Mouse (Mus musculus) thymus, postnatal 4 days (tissue): Measurements from ENCODE around the gene Prkaca.

Source experiments
- DNase-seq: peaks from one replicate; pipeline ENCODE4 v3.0.0; 2021

Gene Prkaca

DNA sequence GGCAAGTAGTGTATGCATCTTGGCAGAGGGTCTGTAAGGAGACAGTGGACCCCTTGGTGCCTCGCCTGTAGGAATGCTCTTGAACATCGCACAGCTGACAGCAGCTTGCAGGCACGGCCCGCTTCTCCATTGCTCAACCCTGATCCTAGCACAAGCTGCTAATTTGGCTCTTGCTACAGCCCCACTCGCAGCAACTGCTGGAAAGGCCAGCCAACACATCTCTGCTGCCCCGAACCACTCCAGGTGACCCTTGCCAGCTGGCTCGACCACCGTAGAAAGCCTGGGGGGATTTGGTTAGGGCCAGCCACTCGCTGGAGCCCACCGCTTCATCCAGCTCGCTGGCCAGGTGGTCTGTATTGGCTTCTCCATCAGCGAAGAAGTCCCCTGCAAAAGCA is 70.2 kb downstream of the Prkaca start:
- DNase-seq = peak; percentile 44

DNA sequence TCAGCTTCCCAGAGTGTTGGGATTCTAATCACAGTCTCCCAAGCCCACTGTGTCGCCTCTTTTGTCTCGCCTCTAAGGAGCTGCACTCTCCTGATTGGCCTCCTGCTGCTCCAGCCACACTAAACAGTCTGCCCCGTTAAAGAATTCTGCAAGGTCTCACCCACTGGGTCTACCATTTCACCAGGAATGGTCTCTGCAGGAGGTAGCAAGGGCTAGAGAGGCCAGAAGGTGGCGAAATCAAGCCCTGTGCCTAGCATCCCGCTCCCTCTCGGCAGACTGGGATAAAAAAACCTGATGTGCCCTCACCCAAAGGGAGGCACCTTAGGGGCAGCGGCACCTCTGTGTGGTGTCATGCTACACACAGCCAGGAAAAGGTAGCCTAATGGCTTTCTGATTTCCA is 71.3 kb downstream of the Prkaca start:
- no peak for DNase-seq

DNA sequence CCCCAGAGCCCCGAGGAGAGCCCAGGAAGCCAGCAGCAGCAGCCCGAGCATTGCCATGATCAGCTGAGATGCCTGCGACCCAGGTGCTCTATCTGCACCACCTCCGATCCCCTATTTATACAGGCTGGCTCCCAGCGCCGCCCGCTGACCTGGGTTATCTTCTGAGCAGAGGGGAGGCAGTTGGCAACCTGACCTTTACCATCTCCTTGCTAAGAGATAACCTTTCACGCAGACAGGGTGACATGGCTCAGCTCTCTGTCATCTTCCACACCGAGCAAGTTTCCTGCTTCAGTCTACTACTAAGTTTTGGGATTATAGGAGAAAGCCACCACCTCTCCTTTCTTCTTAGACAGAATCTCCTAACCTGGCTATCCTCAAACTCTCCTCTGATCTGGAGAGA is 72.1 kb downstream of the Prkaca start, which contains the start of gene Rln3:
Rln3 (minus strand) TSS at position 101 of the 400 bp plus-strand sequence.
- no peak for DNase-seq
